Mouse (Mus musculus) ovary, postnatal 36 days (tissue): Measurements from ENCODE around the gene Trub1.

Experiments used
- DNase-seq: peaks from one replicate; pipeline ENCODE4 v3.0.0; 2022; ENCODE audit warnings: low spot score, mixed read lengths

Gene Trub1

DNA sequence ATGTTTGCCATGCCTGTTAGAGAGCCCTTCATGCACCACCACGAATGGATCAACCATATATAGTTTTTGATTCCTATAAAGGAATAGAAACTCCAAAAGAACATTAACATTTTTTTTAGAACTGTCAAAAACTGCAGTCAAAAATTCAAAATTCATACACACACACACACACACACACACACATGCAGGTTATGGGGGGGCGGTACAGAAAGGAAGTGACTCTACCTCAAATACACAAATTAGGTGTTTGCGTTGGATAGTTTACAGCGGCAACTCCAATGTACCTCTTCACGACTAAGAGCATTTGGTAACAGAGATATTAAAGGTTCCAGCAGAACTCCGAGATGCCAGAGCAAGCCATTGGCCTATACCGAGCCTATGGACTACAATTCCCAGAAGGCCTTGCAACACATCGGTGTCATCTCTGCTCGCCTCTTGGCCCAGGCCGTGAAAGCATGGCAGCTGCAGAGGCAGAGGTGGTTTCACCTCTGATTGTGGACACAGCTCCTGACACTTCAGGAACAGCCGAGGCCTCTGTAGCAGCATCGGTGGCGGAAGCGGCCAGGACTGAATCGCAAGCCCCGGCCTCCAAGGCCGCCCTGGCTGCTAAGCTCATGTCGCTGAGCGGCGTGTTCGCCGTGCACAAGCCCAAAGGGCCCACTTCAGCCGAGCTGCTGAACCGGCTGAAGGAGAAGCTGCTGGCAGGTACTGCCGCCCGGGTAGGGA is at the start of gene Trub1:
Gene Trub1, plus strand, starts transcription at position 421 of the 726 bp plus-strand sequence.
- peak; percentile 74 for DNase-seq

DNA sequence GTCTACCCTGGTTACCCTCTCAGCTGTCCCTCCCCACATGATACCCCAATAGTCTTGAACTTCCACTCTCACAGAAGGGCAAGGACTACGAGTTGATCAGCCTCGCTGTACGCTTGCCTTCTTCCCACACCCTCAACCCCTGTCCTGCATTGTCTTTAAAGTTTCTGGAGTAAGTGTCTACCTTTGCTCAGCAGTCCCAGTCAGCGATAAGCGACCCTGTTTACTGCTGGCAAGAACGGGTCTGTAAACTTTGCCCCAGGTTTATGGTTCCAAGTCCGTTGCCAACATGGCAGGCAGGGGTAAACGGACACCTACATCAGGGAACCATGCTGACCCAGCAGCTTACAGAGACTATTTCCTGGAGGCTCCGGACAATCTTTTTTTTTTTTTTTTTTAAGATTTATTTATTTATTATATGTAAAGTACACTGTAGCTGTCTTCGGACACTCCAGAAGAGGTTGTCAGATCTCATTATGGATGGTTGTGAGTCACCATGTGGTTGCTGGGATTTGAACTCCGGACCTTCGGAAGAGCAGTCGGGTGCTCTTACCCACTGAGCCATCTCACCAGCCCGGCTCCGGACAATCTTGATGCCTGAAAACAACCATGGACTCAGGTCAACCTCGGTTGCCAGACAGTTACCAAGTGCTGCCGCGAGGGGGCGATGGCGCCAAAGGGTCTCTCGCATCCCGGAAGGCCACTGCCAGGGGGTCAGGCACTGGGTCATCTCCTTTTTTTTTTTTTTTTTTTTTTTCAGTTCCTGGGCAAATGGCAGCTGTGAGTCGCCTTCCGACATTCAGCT is 48.8 kb upstream of the Trub1 start:
- DNase-seq: peak; percentile 82

GRCm38 (mm10) chr19:57404502-57404848 is 48.2 kb upstream of the Trub1 start:
- no peak for DNase-seq

GRCm38 (mm10) chr19:57407947-57408346 is 44.8 kb upstream of the Trub1 start:
- no peak for DNase-seq

GRCm38 (mm10) chr19:57411375-57412196 is 41.1 kb upstream of the Trub1 start:
- peak; percentile 77 for DNase-seq

DNA sequence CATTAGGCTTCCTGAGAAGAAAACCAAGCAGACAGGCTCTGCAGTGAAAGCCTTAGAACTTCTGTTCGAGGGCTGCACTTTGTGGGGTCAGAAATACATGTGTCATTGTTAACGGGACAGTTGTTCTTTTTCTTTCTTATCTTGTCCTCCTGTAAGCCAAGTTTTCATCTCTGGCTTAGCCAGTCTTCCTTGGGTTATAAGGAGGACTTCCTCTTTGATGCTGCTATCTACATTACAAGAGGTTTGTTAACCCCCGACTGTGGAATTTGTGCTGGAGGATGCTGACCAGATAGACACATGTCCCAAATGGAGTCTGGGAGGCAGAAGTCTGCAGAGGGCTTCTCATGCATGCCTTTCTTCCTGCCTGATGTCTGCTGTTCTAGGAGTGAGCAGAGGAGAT is 39.5 kb upstream of the Trub1 start:
- DNase-seq: no peak

DNA sequence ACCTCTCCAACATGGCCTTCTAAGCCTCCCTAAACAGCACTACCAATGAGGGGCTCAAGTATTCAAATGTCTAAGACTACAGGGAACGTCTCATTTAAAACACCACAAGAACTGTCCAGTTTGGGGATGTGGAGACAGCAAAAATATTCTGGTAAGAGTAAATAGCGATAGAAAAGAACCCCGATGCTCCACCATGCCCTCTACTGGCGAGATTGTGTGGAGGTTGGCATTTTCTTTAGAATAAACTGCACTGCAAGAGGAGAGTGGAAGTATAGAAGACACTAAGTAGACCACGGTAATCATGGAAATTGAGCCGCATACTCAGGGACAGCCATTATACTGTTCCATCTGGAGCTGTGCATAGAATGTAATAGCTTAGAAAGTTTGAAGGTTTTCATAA is 38.8 kb upstream of the Trub1 start:
- DNase-seq: no peak

- DNase-seq: no peak
These were observed 37.5 kb upstream of the Trub1 start for GRCm38 (mm10) chr19:57415031-57415807.

DNA sequence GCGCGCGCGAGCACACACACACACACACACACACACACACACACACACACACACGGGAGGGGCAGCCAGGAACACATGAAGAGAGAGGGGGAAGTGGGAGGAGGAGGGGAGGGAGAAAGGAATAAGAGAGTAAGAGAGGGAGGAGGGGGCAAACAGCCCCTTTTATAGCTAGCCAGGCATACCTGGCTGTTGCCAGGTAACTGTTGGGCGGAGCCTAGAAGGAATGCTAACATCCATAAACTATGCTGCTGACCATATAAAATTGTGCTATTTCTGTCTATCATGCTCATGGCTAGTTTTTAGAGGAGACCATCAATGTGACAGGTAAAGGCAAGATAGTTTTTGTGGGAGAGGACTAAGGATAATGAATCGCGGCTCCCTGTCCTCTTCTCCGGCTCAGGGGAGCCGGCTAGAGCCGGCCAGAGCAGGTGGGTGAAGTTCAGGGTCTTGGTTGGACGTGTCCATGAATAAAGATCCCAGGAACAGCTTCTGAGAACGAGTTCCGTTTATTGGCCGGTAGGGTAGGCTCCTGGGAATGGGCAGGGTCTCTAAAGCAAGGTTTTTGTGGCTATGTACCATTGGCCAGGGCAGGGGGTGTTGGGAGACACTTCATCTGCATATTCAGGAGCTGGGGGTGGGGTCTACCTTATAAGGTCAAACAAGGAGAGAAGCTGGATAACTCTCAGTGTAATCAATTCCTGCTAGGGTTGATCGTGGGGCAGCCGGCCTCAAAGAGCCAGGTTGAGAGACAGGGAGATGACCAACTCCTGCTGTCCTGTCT is 34.7 kb upstream of the Trub1 start:
- DNase-seq: no peak

DNA sequence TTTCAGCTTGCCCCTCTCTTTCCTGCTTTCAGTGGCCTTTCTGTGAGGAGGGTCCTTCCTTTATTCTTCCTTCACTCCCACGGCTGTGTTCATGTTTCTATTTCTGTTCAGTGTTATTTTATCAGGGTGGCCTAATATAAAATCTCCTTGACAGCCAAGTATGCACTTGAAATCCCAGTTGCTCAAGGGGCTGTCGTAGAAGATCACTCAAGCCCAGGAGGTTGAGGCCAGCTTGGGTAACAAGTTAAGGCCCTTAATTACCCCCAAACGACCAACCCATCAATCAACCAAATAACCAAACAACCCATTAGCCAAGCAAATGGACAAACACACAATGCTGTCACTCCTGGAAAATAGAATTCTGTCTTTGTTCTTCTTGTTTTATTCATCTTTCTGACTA is 29.3 kb upstream of the Trub1 start:
- no peak for DNase-seq

DNA sequence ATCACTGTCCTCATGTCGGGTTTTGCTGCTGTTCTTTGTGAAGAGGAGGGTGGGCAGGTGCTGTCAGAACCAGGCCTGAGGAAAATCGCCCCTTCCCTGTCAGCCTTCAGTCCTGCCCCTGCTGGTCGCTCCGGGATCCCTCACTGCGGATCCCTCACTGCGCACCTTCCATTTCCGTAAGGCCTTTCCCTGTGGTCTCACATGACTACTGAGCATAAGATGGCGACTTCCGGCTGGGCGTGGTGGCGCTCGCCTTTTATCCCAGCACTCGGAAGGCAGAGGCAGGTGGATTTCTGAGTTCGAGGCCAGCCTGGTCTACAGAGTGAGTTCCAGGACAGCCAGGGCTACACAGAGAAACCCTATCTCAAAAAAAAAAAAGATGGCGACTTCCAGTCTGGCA is 27.4 kb upstream of the Trub1 start:
- DNase-seq: no peak

- DNase-seq: no peak
These were observed 25.9 kb upstream of the Trub1 start for GRCm38 (mm10) chr19:57426841-57427240.

- no peak for DNase-seq
These were observed 24.8 kb upstream of the Trub1 start for GRCm38 (mm10) chr19:57427756-57428438.

DNA sequence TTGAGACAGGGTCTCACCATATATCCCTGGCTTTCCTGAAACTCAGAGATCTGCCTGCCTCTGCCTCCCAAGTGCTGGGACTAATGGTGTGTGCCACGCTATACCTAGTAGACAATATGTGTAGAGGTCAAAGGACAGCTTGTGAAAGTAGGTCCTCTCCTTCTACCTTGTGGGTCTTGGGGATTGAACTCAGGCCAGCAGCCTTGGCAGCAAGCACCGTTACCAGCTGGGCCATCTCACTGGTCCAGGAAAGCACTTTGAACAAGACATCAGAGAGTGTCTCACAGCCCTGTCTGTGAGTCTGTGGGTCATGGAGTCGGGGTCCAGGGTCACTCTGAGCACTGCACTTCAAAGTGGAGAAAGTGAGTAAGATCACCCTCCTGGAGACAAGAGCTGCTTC is 24.1 kb upstream of the Trub1 start:
- no peak for DNase-seq

- no peak for DNase-seq
These were observed 22.8 kb upstream of the Trub1 start for GRCm38 (mm10) chr19:57429926-57430325.

GRCm38 (mm10) chr19:57431476-57431875 is 21.2 kb upstream of the Trub1 start:
- no peak for DNase-seq

GRCm38 (mm10) chr19:57434024-57434423 is 18.7 kb upstream of the Trub1 start:
- DNase-seq: no peak

DNA sequence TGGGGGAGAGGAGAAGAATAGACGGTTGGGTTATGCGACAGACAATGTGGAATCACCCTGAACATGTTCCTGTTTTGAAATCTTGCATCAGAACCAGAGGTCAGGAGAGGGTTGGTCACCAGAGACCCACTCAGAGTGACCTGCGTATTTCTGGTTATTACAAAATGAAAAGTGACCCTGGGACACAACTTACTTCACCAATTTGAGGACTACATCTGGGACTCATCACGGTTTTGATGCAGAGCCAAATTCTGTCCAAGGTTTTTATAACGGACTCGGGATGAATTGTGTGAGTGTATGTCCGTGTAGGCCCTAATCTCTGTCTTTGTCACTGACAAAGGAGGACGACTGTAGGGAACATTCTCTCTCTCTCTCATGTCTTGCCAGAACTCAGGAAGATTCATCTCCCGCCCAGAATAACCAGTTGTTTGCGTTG is 16.1 kb upstream of the Trub1 start:
- no peak for DNase-seq

GRCm38 (mm10) chr19:57437042-57437441 is 15.7 kb upstream of the Trub1 start:
- no peak for DNase-seq

DNA sequence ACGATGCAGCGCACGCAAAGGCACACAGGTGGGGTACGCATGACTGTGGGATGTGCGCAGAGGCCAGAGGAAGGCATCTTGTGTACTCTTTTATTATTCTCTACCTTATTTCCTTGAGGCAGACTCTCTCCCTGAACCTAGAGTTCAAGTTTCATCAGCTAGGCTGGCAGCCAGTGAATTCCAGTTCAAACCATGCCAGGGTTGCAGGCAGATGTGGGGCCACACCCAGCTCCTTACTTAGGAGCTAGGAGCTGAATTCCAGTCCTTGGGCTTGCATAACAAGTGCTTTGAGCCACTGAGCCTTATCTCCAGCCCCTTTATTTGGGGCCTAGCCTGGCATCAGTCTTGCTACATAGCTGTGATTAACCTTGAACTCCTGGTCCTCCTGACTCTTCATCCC is 13.4 kb upstream of the Trub1 start:
- no peak for DNase-seq
